Mouse (Mus musculus): ENCODE results near the gene Bcam.

DNA sequence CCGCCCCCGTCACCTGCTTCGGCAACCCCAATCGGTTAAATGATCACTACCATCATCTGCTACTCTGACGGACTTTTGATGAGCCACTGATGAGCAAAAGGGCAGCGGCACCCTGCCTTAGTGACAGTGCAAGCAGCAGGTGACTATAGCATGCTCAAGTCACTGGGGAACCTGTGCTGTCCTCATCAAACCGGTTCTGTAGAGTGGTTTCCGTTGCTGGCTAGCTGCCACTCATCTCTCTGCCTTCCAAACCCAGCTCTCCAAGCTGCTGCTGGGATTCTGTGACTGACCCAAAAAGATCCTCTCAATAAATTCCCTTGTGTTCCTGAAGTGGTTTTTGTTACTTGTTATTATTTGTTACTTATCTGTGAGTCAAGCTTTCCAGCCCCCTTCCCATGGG, 7.8 kb upstream of the Bcam start:
- TF ChIP-seq KAT2A (conservative IDR thresholded peaks at IDR 0.05; ENCODE audit: low read depth, low read length) = no peak
- no peak for TF ChIP-seq MAX (IDR thresholded peaks at IDR 0.05; ENCODE audit: low read length)
- TF ChIP-seq HCFC1 (IDR thresholded peaks at IDR 0.05; ENCODE audit: low read depth, low read length) = no peak
- TF ChIP-seq CTCF (IDR thresholded peaks at IDR 0.05 in 2 of 3, conservative IDR thresholded peaks at IDR 0.05 in 1 of 3; ENCODE audit: control insufficient read depth in 1 of 3, insufficient read depth in 1 of 3, low read depth in 2 of 3, low read length in 3 of 3, poor library complexity in 1 of 3, severe bottlenecking in 1 of 3) = no peak
- TF ChIP-seq ZKSCAN1 (IDR thresholded peaks at IDR 0.05; ENCODE audit: low read depth, low read length) = no peak
- no peak for TF ChIP-seq POLR2A (IDR thresholded peaks at IDR 0.05; ENCODE audit: control insufficient read depth in 1 of 2, insufficient read depth in 1 of 2, low read depth in 1 of 2, low read length in 2 of 2, poor library complexity in 1 of 2)
- no peak for TF ChIP-seq USF1 (IDR thresholded peaks at IDR 0.05; ENCODE audit: low read depth, low read length)
- TF ChIP-seq GATA1 (IDR thresholded peaks at IDR 0.05; ENCODE audit: low read depth, low read length) = no peak
- no peak for TF ChIP-seq POLR2AphosphoS5 (IDR thresholded peaks at IDR 0.05; ENCODE audit: borderline replicate concordance, low read depth, low read length)
- TF ChIP-seq E2F4 (IDR thresholded peaks at IDR 0.05; ENCODE audit: borderline replicate concordance, low read depth, low read length) = no peak
- TF ChIP-seq TCF12 (IDR thresholded peaks at IDR 0.05; ENCODE audit: low read depth, low read length) = no peak
- TF ChIP-seq ETS1 (IDR thresholded peaks at IDR 0.05; ENCODE audit: low read depth, low read length) = no peak
